Mouse (Mus musculus): ENCODE results near the gene Sept10. TPM values are rescaled to one million over a fixed set of nuclear protein-coding genes. Genes with fewer than 3 reads are reported as not detected.

Gene Sept10
- polyA plus RNA-seq, 1 experiment from 2014 or later: 35.1 TPM

- peaks cover 19% of the 10 kb centered on the region for H3K4me1 ChIP-seq (replicated peaks)
- 90% methylated on average over 2 of the region's 2 CpGs for WGBS
- no peaks in the 10 kb centered on the region for H3K9me3 ChIP-seq (replicated peaks)
- H3K4me2 ChIP-seq: no peak overlapping the region
- H3K27me3 ChIP-seq (replicated peaks): no peaks in the 10 kb centered on the region
- no peak overlapping the region for H3K9ac ChIP-seq
- no peak for ATAC-seq (ENCODE audit: insufficient number of reproducible peaks, low FRiP score)
- no peak overlapping the region for H3K27ac ChIP-seq (ENCODE audit: poor library complexity, severe bottlenecking)
- H3K4me3 ChIP-seq: no peak overlapping the region
- H3K36me3 ChIP-seq: no peaks in the 10 kb centered on the region
These were observed 34.9 kb upstream of the Sept10 start for GRCm38 (mm10) chr10:59256533-59256932.

- ATAC-seq (ENCODE audit: insufficient number of reproducible peaks, low FRiP score): no peak
These were observed 32.0 kb upstream of the Sept10 start for GRCm38 (mm10) chr10:59253541-59254079.

GRCm38 (mm10) chr10:59252396-59252795 lies 30.7 kb upstream of the Sept10 start:
- no peak overlapping the region for H3K4me2 ChIP-seq
- no peaks in the 10 kb centered on the region for H3K9me3 ChIP-seq (replicated peaks)
- no peaks in the 10 kb centered on the region for H3K36me3 ChIP-seq
- H3K27me3 ChIP-seq (replicated peaks): no peaks in the 10 kb centered on the region
- H3K4me3 ChIP-seq: no peak overlapping the region
- no peak for ATAC-seq (ENCODE audit: insufficient number of reproducible peaks, low FRiP score)
- H3K27ac ChIP-seq (ENCODE audit: poor library complexity, severe bottlenecking): no peak overlapping the region
- no peak overlapping the region for H3K9ac ChIP-seq
- peaks cover 18% of the 10 kb centered on the region for H3K4me1 ChIP-seq (replicated peaks)
- WGBS: 54% methylated on average over 8 of the region's 8 CpGs

More at GRCm38 (mm10) chr10:59253541-59254079, 32.0 kb upstream of the Sept10 start:
- no peaks in the 10 kb centered on the region for H3K36me3 ChIP-seq
- H3K27me3 ChIP-seq (replicated peaks): no peaks in the 10 kb centered on the region
- H3K9me3 ChIP-seq (replicated peaks): no peaks in the 10 kb centered on the region
- H3K9ac ChIP-seq: no peak overlapping the region
- H3K4me1 ChIP-seq (replicated peaks): peaks cover 18% of the 10 kb centered on the region
- H3K4me3 ChIP-seq: no peak overlapping the region
- no peak overlapping the region for H3K27ac ChIP-seq (ENCODE audit: poor library complexity, severe bottlenecking)
- WGBS: 72% methylated on average over 8 of the region's 8 CpGs
- H3K4me2 ChIP-seq: no peak overlapping the region

- H3K4me1 ChIP-seq (replicated peaks): peaks cover 18% of the 10 kb centered on the region
- no peak overlapping the region for H3K4me3 ChIP-seq
- ATAC-seq (ENCODE audit: insufficient number of reproducible peaks, low FRiP score): no peak
- WGBS: 29% methylated on average over 2 of the region's 2 CpGs
- H3K9ac ChIP-seq: no peak overlapping the region
- no peaks in the 10 kb centered on the region for H3K9me3 ChIP-seq (replicated peaks)
- no peaks in the 10 kb centered on the region for H3K36me3 ChIP-seq
- no peaks in the 10 kb centered on the region for H3K27me3 ChIP-seq (replicated peaks)
- H3K4me2 ChIP-seq: no peak overlapping the region
- H3K27ac ChIP-seq (ENCODE audit: poor library complexity, severe bottlenecking): no peak overlapping the region
These were observed 30.3 kb upstream of the Sept10 start for GRCm38 (mm10) chr10:59251980-59252379.

GRCm38 (mm10) chr10:59250679-59251078 lies 29.0 kb upstream of the Sept10 start:
- Histone ChIP-seq H3K4me2 (no peak overlapping the region), H3K27me3 (replicated peaks) (no peaks in the 10 kb centered on the region), H3K9ac (no peak overlapping the region), H3K9me3 (replicated peaks) (no peaks in the 10 kb centered on the region), H3K4me3 (no peak overlapping the region), H3K36me3 (no peaks in the 10 kb centered on the region), H3K4me1 (replicated peaks) (peaks cover 16% of the 10 kb centered on the region), H3K27ac (ENCODE audit: poor library complexity, severe bottlenecking) (no peak overlapping the region)
- 61% methylated on average over 2 of the region's 2 CpGs for WGBS
- ATAC-seq (ENCODE audit: insufficient number of reproducible peaks, low FRiP score): no peak

- Histone ChIP-seq H3K4me3 (no peak overlapping the region), H3K9me3 (replicated peaks) (no peaks in the 10 kb centered on the region), H3K36me3 (no peaks in the 10 kb centered on the region), H3K4me1 (replicated peaks) (peaks cover 8% of the 10 kb centered on the region), H3K27me3 (replicated peaks) (no peaks in the 10 kb centered on the region), H3K4me2 (no peak overlapping the region), H3K9ac (no peak overlapping the region), H3K27ac (ENCODE audit: poor library complexity, severe bottlenecking) (no peak overlapping the region)
- ATAC-seq (ENCODE audit: insufficient number of reproducible peaks, low FRiP score): no peak
- WGBS: 57% methylated on average over 3 of the region's 3 CpGs
These were observed 27.9 kb upstream of the Sept10 start for GRCm38 (mm10) chr10:59249531-59249930.

- no peak overlapping the region for H3K9ac ChIP-seq
- WGBS: 60% methylated on average over 3 of the region's 3 CpGs
- H3K36me3 ChIP-seq: no peaks in the 10 kb centered on the region
- no peak overlapping the region for H3K4me2 ChIP-seq
- no peak overlapping the region for H3K4me3 ChIP-seq
- H3K9me3 ChIP-seq (replicated peaks): peaks cover 3% of the 10 kb centered on the region; the same call in 1 of the 2 replicates
- H3K4me1 ChIP-seq (replicated peaks): no peaks in the 10 kb centered on the region
- H3K27ac ChIP-seq (ENCODE audit: poor library complexity, severe bottlenecking): no peak overlapping the region
- H3K27me3 ChIP-seq (replicated peaks): no peaks in the 10 kb centered on the region
- ATAC-seq (ENCODE audit: insufficient number of reproducible peaks, low FRiP score): no peak
These were observed 19.5 kb upstream of the Sept10 start for GRCm38 (mm10) chr10:59241141-59241541.

GRCm38 (mm10) chr10:59237757-59238156 lies 16.1 kb upstream of the Sept10 start:
- no peaks in the 10 kb centered on the region for H3K27me3 ChIP-seq (replicated peaks)
- WGBS: 35% methylated on average over 3 of the region's 3 CpGs
- no peak for ATAC-seq (ENCODE audit: insufficient number of reproducible peaks, low FRiP score)

GRCm38 (mm10) chr10:59236486-59236885 lies 14.8 kb upstream of the Sept10 start:
- Histone ChIP-seq H3K36me3 (no peaks in the 10 kb centered on the region), H3K27me3 (replicated peaks) (no peaks in the 10 kb centered on the region), H3K4me2 (no peak overlapping the region), H3K27ac (ENCODE audit: poor library complexity, severe bottlenecking) (no peak overlapping the region), H3K4me1 (replicated peaks) (no peaks in the 10 kb centered on the region), H3K9me3 (replicated peaks) (no peaks in the 10 kb centered on the region), H3K4me3 (no peak overlapping the region), H3K9ac (no peak overlapping the region)
- ATAC-seq (ENCODE audit: insufficient number of reproducible peaks, low FRiP score): no peak
- WGBS: 73% methylated on average over 6 of the region's 6 CpGs

More at GRCm38 (mm10) chr10:59237757-59238156, 16.1 kb upstream of the Sept10 start:
- no peaks in the 10 kb centered on the region for H3K36me3 ChIP-seq
- H3K9ac ChIP-seq: no peak overlapping the region
- no peaks in the 10 kb centered on the region for H3K4me1 ChIP-seq (replicated peaks)
- no peak overlapping the region for H3K27ac ChIP-seq (ENCODE audit: poor library complexity, severe bottlenecking)
- H3K9me3 ChIP-seq (replicated peaks): peaks cover 3% of the 10 kb centered on the region; the same call in 1 of the 2 replicates
- no peak overlapping the region for H3K4me3 ChIP-seq
- H3K4me2 ChIP-seq: no peak overlapping the region

GRCm38 (mm10) chr10:59235847-59236246 lies 14.2 kb upstream of the Sept10 start:
- ATAC-seq (ENCODE audit: insufficient number of reproducible peaks, low FRiP score): no peak
- H3K36me3 ChIP-seq: no peaks in the 10 kb centered on the region
- H3K27me3 ChIP-seq (replicated peaks): no peaks in the 10 kb centered on the region
- no peak overlapping the region for H3K4me2 ChIP-seq
- H3K4me3 ChIP-seq: no peak overlapping the region
- no peaks in the 10 kb centered on the region for H3K9me3 ChIP-seq (replicated peaks)
- no peak overlapping the region for H3K27ac ChIP-seq (ENCODE audit: poor library complexity, severe bottlenecking)
- no peak overlapping the region for H3K9ac ChIP-seq
- H3K4me1 ChIP-seq (replicated peaks): no peaks in the 10 kb centered on the region
- 64% methylated on average over 4 of the region's 4 CpGs for WGBS

GRCm38 (mm10) chr10:59235227-59235626 lies 13.6 kb upstream of the Sept10 start:
- H3K9ac ChIP-seq: no peak overlapping the region
- no peaks in the 10 kb centered on the region for H3K36me3 ChIP-seq
- H3K27ac ChIP-seq (ENCODE audit: poor library complexity, severe bottlenecking): no peak overlapping the region
- no peaks in the 10 kb centered on the region for H3K27me3 ChIP-seq (replicated peaks)
- no peak overlapping the region for H3K4me3 ChIP-seq
- no peaks in the 10 kb centered on the region for H3K9me3 ChIP-seq (replicated peaks)
- no peak overlapping the region for H3K4me2 ChIP-seq
- 84% methylated on average over 2 of the region's 2 CpGs for WGBS
- H3K4me1 ChIP-seq (replicated peaks): no peaks in the 10 kb centered on the region
- ATAC-seq (ENCODE audit: insufficient number of reproducible peaks, low FRiP score): no peak

- Histone ChIP-seq H3K4me1 (replicated peaks) (no peaks in the 10 kb centered on the region), H3K9me3 (replicated peaks) (no peaks in the 10 kb centered on the region), H3K4me2 (no peak overlapping the region), H3K27ac (ENCODE audit: poor library complexity, severe bottlenecking) (no peak overlapping the region), H3K36me3 (no peaks in the 10 kb centered on the region), H3K27me3 (replicated peaks) (no peaks in the 10 kb centered on the region), H3K4me3 (no peak overlapping the region), H3K9ac (no peak overlapping the region)
- no peak for ATAC-seq (ENCODE audit: insufficient number of reproducible peaks, low FRiP score)
- 73% methylated on average over 4 of the region's 4 CpGs for WGBS
These were observed 7.7 kb upstream of the Sept10 start for GRCm38 (mm10) chr10:59229205-59229820.
